22 mouse cellular contexts compared by ENCODE assay signal in genomic region chr2:153151026-153151425, GRCm38 (mm10). TPM values are rescaled to one million over a fixed set of nuclear protein-coding genes. Genes with fewer than 3 reads are reported as not detected.
DNase-seq lines count a peak whose midpoint lies in the region; ATAC-seq lines count a peak whose summit lies in the region.
"Had no signal": no experiment of that assay in that cellular context is flagged by ENCODE, and none has a peak within 500 bp of the region (broad histone marks: within the 10 kb centered on the region; RNA-seq: fewer than 3 reads in every experiment).

No protein-coding gene starts in this region.

- no peak overlapping the region for H3K27ac ChIP-seq in heart, embryonic 10.5 days
- H3K27ac ChIP-seq: embryonic facial prominence, embryonic 12.5 days; forebrain, embryonic 15.5 days; hindbrain, embryonic 12.5 days had no signal

- H3K36me3 ChIP-seq in heart, embryonic 10.5 days = no peaks in the 10 kb centered on the region
- H3K36me3 ChIP-seq: embryonic facial prominence, embryonic 12.5 days; forebrain, embryonic 15.5 days; G1E; heart, embryonic 12.5 days; hindbrain, embryonic 12.5 days had no signal

- no peak for DNase-seq in frontal cortex, postnatal 10 days (ENCODE audit: low spot score in 2 of 2)
- DNase-seq in heart, embryonic 10.5 days (ENCODE audit: low spot score) = peak; percentile 79
- DNase-seq in heart, adult 8-10 months (ENCODE audit: low spot score) = no peak
- DNase-seq in right cerebral cortex, adult 18-20 months = peak; percentile 59
- DNase-seq in right cerebral cortex, postnatal 14 days = no peak
- DNase-seq in thymus, postnatal 14 days = no peak
- DNase-seq: adrenal gland, adult 8-10 months; B cell, adult 2 months; cerebellum, adult 11-12 months; cerebellum, adult 9-10 months; gastrocnemius, postnatal 25 days; heart, postnatal 4 days had no signal

- no peaks in the 10 kb centered on the region for H3K9me3 ChIP-seq in heart, embryonic 10.5 days
- H3K9me3 ChIP-seq: embryonic facial prominence, embryonic 12.5 days; forebrain, embryonic 15.5 days; G1E; heart, embryonic 12.5 days; hindbrain, embryonic 12.5 days had no signal

- 44% methylated on average over 7 of the region's 7 CpGs for WGBS in heart, embryonic 10.5 days

- ATAC-seq in frontal cortex, adult (ENCODE audit: low TSS enrichment) = peak; percentile 85
- ATAC-seq: CD4-positive, CD25-positive, alpha-beta regulatory T cell, adult 4 months; forebrain, embryonic 15.5 days; hindbrain, embryonic 16.5 days; inflammation-experienced regulatory T-cells, adult 6 months; intestine, postnatal 0 days had no signal

- H3K4me3 ChIP-seq in heart, embryonic 10.5 days = no peak overlapping the region
- H3K4me3 ChIP-seq: embryonic facial prominence, embryonic 12.5 days; forebrain, embryonic 15.5 days; heart, embryonic 12.5 days; hindbrain, embryonic 12.5 days had no signal

- H3K27me3 ChIP-seq in heart, embryonic 10.5 days (ENCODE audit: insufficient read depth, poor library complexity, severe bottlenecking) = 0 out of 2 replicates have a peak, but pooled peaks cover 3% of the 10 kb centered on the region

- peaks cover 17% of the 10 kb centered on the region; the same call in 1 of the 2 replicates for H3K4me1 ChIP-seq in heart, embryonic 10.5 days
- H3K4me1 ChIP-seq: embryonic facial prominence, embryonic 12.5 days; forebrain, embryonic 15.5 days; hindbrain, embryonic 12.5 days had no signal

RNA-seq across cellular contexts. Expression of gene Tm9sf4, which starts 10.1 kb away (rescaled TPM):
- 74.4 and 80.4 TPM in 2 replicates for polyA plus RNA-seq in heart, embryonic 10.5 days (2016; fragmentation: Nextera tagmentation; extraction: Ambion mirVana)
- 10 to 100 TPM; 41.9 to 50.0 (median 45.1) TPM for total RNA-seq in heart, adult 8-10 months (2022)

RNA-seq across cellular contexts. Expression of gene Hck, which starts 42.8 kb away (rescaled TPM):
- polyA plus RNA-seq in heart, embryonic 10.5 days (2016; fragmentation: Nextera tagmentation; extraction: Ambion mirVana) = 0.48 and 1.3 TPM in 2 replicates
- total RNA-seq in heart, adult 8-10 months (2022) = 1 to 10 TPM in 2 of 4 experiments, under 1 TPM in 2; 0.72 to 1.2 (median 0.95) TPM
- polyA plus RNA-seq: G1E had no signal

Comparison
In these comparisons a context has a peak if more than half of its experiments do, and no peak if none do; other contexts are left out.
1. DNase-seq: peak in heart, embryonic 10.5 days (single experiment) and right cerebral cortex, adult 18-20 months (single experiment); none in frontal cortex, postnatal 10 days (0 of 2), heart, adult 8-10 months (single experiment), right cerebral cortex, postnatal 14 days (single experiment) and thymus, postnatal 14 days (single experiment).